Mouse (Mus musculus): Measurements from ENCODE around the gene Gon4l. TPM values are rescaled to one million over a fixed set of nuclear protein-coding genes. Genes with fewer than 3 reads are reported as not detected.

Gon4l gene
- polyA plus RNA-seq, 1 experiment from 2014 or later, result 7.6 TPM

DNA sequence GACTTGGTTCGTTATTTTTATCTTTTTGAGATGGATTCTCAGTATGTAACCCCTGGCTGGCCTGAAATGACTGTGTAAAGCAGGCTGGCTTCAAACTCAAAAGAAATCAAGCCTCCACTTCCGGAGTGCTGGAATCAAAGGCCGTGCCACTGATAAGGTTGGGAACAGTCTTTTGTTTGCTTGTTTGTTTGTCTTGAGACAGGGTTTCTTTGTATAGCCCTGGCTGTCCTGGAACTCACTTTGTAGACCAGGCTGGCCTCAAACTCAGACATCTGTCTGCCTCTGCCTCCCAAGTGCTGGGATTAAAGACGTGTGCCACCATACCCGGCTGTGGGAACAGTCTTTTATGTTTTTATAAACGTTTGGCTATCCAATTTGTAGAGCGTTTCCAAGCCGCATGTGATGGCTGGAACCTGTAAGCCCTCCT lies 79.4 kb downstream of the Gon4l start:
- 27% methylated on average over 8 of the region's 8 CpGs for WGBS (ENCODE audit: insufficient replicate concordance)
- Histone ChIP-seq H3K4me2 (peak overlapping the region; percentile 96), H3K36me3 (peaks cover 32% of the 10 kb centered on the region), H3K27me3 (replicated peaks) (no peaks in the 10 kb centered on the region), H3K9ac (peak overlapping the region; percentile 79), H3K9me3 (replicated peaks) (no peaks in the 10 kb centered on the region), H3K27ac (peak overlapping the region; percentile 77), H3K4me1 (peaks cover 20% of the 10 kb centered on the region), H3K4me3 (peak overlapping the region; percentile 74)
- ATAC-seq, result no peak

DNA sequence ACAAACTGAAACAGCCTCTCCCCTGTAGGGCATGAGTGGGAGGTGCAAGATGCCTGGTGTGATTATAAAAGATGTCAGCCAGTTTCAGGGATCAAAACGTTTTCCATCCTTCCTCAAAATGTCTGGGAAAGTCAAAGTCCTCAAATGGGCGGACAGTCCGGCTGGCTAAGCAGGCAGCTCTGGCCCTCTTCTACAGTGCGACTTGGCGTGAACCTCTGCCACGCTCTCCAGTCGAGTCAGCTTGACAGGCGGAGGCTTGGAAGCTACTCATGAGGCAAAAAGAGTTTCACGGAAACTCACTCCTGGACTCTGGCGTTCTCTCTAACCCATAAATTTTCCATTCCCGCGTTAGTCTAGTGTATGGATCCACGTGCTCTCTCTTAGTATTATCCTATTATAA lies 84.0 kb downstream of the Gon4l start:
- no peak overlapping the region for H3K27ac ChIP-seq
- ATAC-seq, result no peak
- H3K9me3 ChIP-seq (replicated peaks), result peaks cover 5% of the 10 kb centered on the region; the same call in 1 of the 2 replicates
- H3K27me3 ChIP-seq (replicated peaks), result no peaks in the 10 kb centered on the region
- H3K4me1 ChIP-seq, result peaks cover 7% of the 10 kb centered on the region
- no peak overlapping the region for H3K9ac ChIP-seq
- WGBS (ENCODE audit: insufficient replicate concordance), result 77% methylated on average over 13 of the region's 13 CpGs
- peaks cover 39% of the 10 kb centered on the region for H3K36me3 ChIP-seq
- no peak overlapping the region for H3K4me3 ChIP-seq
- no peak overlapping the region for H3K4me2 ChIP-seq

GRCm38 (mm10) chr3:88921411-88921810 lies 86.4 kb downstream of the Gon4l start:
- Histone ChIP-seq H3K9me3 (replicated peaks) (peaks cover 5% of the 10 kb centered on the region; the same call in 1 of the 2 replicates), H3K27me3 (replicated peaks) (no peaks in the 10 kb centered on the region), H3K4me1 (no peaks in the 10 kb centered on the region), H3K36me3 (peaks cover 63% of the 10 kb centered on the region), H3K4me3 (no peak overlapping the region), H3K9ac (no peak overlapping the region), H3K27ac (no peak overlapping the region), H3K4me2 (no peak overlapping the region)
- WGBS (ENCODE audit: insufficient replicate concordance), result 89% methylated on average over 9 of the region's 9 CpGs
- ATAC-seq, result no peak

GRCm38 (mm10) chr3:88923989-88924591 lies 89.1 kb downstream of the Gon4l start:
- Histone ChIP-seq H3K4me3 (no peak overlapping the region), H3K9me3 (replicated peaks) (peaks cover 5% of the 10 kb centered on the region; the same call in 1 of the 2 replicates), H3K9ac (no peak overlapping the region), H3K4me1 (no peaks in the 10 kb centered on the region), H3K27ac (no peak overlapping the region), H3K4me2 (no peak overlapping the region), H3K36me3 (peaks cover 90% of the 10 kb centered on the region), H3K27me3 (replicated peaks) (no peaks in the 10 kb centered on the region)
- 74% methylated on average over 8 of the region's 8 CpGs for WGBS (ENCODE audit: insufficient replicate concordance)
- ATAC-seq, result no peak

- Histone ChIP-seq H3K4me2 (no peak overlapping the region), H3K4me3 (no peak overlapping the region), H3K9me3 (replicated peaks) (peaks cover 5% of the 10 kb centered on the region; the same call in 1 of the 2 replicates), H3K36me3 (peaks cover 99% of the 10 kb centered on the region), H3K27me3 (replicated peaks) (no peaks in the 10 kb centered on the region), H3K4me1 (no peaks in the 10 kb centered on the region), H3K9ac (no peak overlapping the region), H3K27ac (no peak overlapping the region)
- WGBS (ENCODE audit: insufficient replicate concordance), result 82% methylated on average over 2 of the region's 2 CpGs
- no peak for ATAC-seq
Measured at GRCm38 (mm10) chr3:88925651-88926050, 90.6 kb downstream of the Gon4l start.

GRCm38 (mm10) chr3:88929501-88929900 lies 94.5 kb downstream of the Gon4l start:
- Histone ChIP-seq H3K9me3 (replicated peaks) (no peaks in the 10 kb centered on the region), H3K4me3 (no peak overlapping the region), H3K4me1 (0 out of 2 replicates have a peak, but pooled peaks cover 5% of the 10 kb centered on the region), H3K4me2 (no peak overlapping the region), H3K36me3 (peaks cover 100% of the 10 kb centered on the region), H3K27me3 (replicated peaks) (no peaks in the 10 kb centered on the region), H3K9ac (no peak overlapping the region), H3K27ac (no peak overlapping the region)
- ATAC-seq, result no peak
- 77% methylated on average over 3 of the region's 3 CpGs for WGBS (ENCODE audit: insufficient replicate concordance)

- Histone ChIP-seq H3K9me3 (replicated peaks) (no peaks in the 10 kb centered on the region), H3K27me3 (replicated peaks) (no peaks in the 10 kb centered on the region), H3K4me3 (no peak overlapping the region), H3K9ac (no peak overlapping the region), H3K4me1 (peaks cover 7% of the 10 kb centered on the region), H3K36me3 (peaks cover 83% of the 10 kb centered on the region), H3K4me2 (no peak overlapping the region), H3K27ac (no peak overlapping the region)
- 85% methylated on average over 10 of the region's 10 CpGs for WGBS (ENCODE audit: insufficient replicate concordance)
- ATAC-seq, result no peak
Measured at GRCm38 (mm10) chr3:88939071-88939470, 104.0 kb downstream of the Gon4l start.

- H3K4me2 ChIP-seq, result no peak overlapping the region
- no peaks in the 10 kb centered on the region for H3K9me3 ChIP-seq (replicated peaks)
- ATAC-seq, result no peak
- peaks cover 13% of the 10 kb centered on the region for H3K4me1 ChIP-seq
- H3K36me3 ChIP-seq, result peaks cover 76% of the 10 kb centered on the region
- H3K27ac ChIP-seq, result no peak overlapping the region
- no peak overlapping the region for H3K9ac ChIP-seq
- no peak overlapping the region for H3K4me3 ChIP-seq
- no peaks in the 10 kb centered on the region for H3K27me3 ChIP-seq (replicated peaks)
- 59% methylated on average over 3 of the region's 3 CpGs for WGBS (ENCODE audit: insufficient replicate concordance)
Measured at GRCm38 (mm10) chr3:88939749-88940148, 104.7 kb downstream of the Gon4l start.

DNA sequence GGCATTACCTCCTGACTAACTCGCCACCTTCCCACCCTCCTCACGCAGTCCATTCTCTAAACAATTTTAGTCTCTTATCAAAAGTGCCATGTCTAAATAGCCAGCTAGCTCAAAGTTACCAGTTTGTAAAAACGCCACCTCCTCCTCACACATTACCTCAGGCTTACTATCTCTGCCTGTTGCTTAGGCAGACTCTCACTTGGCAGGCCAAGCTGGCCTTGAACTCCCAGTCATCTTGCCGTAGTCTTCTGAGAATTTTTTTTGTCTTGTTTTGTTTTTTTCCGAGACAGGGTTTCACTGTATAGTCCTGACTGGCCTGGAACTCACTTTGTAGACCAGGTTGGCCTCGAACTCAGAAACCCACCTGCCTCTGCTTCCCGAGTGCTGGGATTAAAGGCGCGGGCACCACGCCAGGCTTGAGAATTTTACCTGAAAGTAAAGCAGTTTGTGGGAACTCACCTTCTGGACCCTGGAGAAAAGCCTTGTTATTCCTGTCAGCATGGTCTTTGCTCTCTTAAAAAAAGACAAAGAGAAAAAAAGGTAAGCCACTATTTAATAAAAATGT lies 107.4 kb downstream of the Gon4l start:
- H3K4me3 ChIP-seq, result no peak overlapping the region
- no peaks in the 10 kb centered on the region for H3K27me3 ChIP-seq (replicated peaks)
- H3K9ac ChIP-seq, result no peak overlapping the region
- WGBS (ENCODE audit: insufficient replicate concordance), result 79% methylated on average over 10 of the region's 10 CpGs
- H3K9me3 ChIP-seq (replicated peaks), result no peaks in the 10 kb centered on the region
- ATAC-seq, result no peak
- H3K4me1 ChIP-seq, result peaks cover 25% of the 10 kb centered on the region
- no peak overlapping the region for H3K27ac ChIP-seq
- H3K36me3 ChIP-seq, result peaks cover 50% of the 10 kb centered on the region
- no peak overlapping the region for H3K4me2 ChIP-seq

- Histone ChIP-seq H3K9ac (no peak overlapping the region), H3K4me1 (peaks cover 42% of the 10 kb centered on the region), H3K4me3 (no peak overlapping the region), H3K27me3 (replicated peaks) (no peaks in the 10 kb centered on the region), H3K9me3 (replicated peaks) (no peaks in the 10 kb centered on the region), H3K36me3 (peaks cover 32% of the 10 kb centered on the region), H3K4me2 (no peak overlapping the region), H3K27ac (no peak overlapping the region)
- WGBS (ENCODE audit: insufficient replicate concordance), result 42% methylated on average over 4 of the region's 4 CpGs
- no peak; the same call in 1 of the 2 replicates for ATAC-seq
Measured at GRCm38 (mm10) chr3:88944109-88944508, 109.1 kb downstream of the Gon4l start.

- Histone ChIP-seq H3K27ac (peak overlapping the region; percentile 99), H3K27me3 (replicated peaks) (no peaks in the 10 kb centered on the region), H3K9ac (peak overlapping the region; percentile 92), H3K4me1 (peaks cover 55% of the 10 kb centered on the region), H3K4me3 (peak overlapping the region; percentile 88), H3K4me2 (peak overlapping the region; percentile 78), H3K9me3 (replicated peaks) (no peaks in the 10 kb centered on the region), H3K36me3 (no peaks in the 10 kb centered on the region)
- WGBS (ENCODE audit: insufficient replicate concordance), result 1% methylated on average over 83 of the region's 92 CpGs
- ATAC-seq, result peak; percentile 85
Measured at GRCm38 (mm10) chr3:88949786-88950575, 115.0 kb downstream of the Gon4l start.
